Mouse (Mus musculus) limb, embryonic 13.5 days (tissue): Measurements from ENCODE around the gene Lbhd2. TPM values are rescaled to one million over a fixed set of nuclear protein-coding genes. Genes with fewer than 3 reads are reported as not detected.

Experiments
- ATAC-seq: fragments of 200-750 bp; cut with Nextera tagmentation; 2 replicates; pipeline ENCODE4 v1.8.0; 2017; ENCODE audit warnings: low read depth, moderate number of reproducible peaks, moderate TSS enrichment; ENCODE audit not compliant: low FRiP score
- H3K27ac ChIP-seq: fragments of 300-500 bp; sonication (generic); 2 replicates; pipeline ENCODE4 v1.5.1; 2015; ENCODE audit warnings: inconsistent platforms, mild to moderate bottlenecking, moderate library complexity
- H3K27me3 ChIP-seq: fragments of 300-500 bp; sonication (generic); 2 replicates; pipeline ENCODE4 v1.6.1; 2015; ENCODE audit warnings: mild to moderate bottlenecking, inconsistent platforms
- H3K36me3 ChIP-seq: fragments of 300-500 bp; sonication (generic); 2 replicates; pipeline ENCODE4 v1.6.1; 2015; ENCODE audit warnings: inconsistent platforms, mild to moderate bottlenecking, moderate library complexity
- H3K4me1 ChIP-seq: fragments of 300-500 bp; sonication (generic); 2 replicates; pipeline ENCODE4 v1.6.1; 2015; ENCODE audit warnings: inconsistent platforms
- H3K4me2 ChIP-seq: fragments of 300-500 bp; sonication (generic); replicated peaks from 2 replicates; pipeline ENCODE4 v1.6.1; 2015; ENCODE audit warnings: inconsistent platforms, mild to moderate bottlenecking, moderate library complexity
- H3K4me3 ChIP-seq: fragments of 300-500 bp; sonication (generic); 2 replicates; pipeline ENCODE4 v1.5.1; 2015; ENCODE audit warnings: moderate library complexity, mild to moderate bottlenecking, inconsistent platforms
- H3K9ac ChIP-seq: fragments of 300-500 bp; sonication (generic); 2 replicates; pipeline ENCODE4 v1.6.1; 2015; ENCODE audit warnings: mild to moderate bottlenecking, inconsistent platforms
- H3K9me3 ChIP-seq: fragments of 300-500 bp; sonication (generic); 2 replicates; pipeline ENCODE4 v1.6.1; 2016; ENCODE audit warnings: inconsistent platforms
- WGBS: fragments of 180-500 bp; shearing (Covaris S2); methylation state at CpG from one replicate; pipeline ENCODE4 v1.1.7; 2015; 5-methylcytosine and 5-hydroxymethylcytosine counted together
- polyA plus RNA-seq: library from polyadenylated mRNA; unstranded; fragments of >200 nt; fragmentation: Nextera tagmentation; extraction: Ambion mirVana; gene quantifications from 2 replicates; pipeline ENCODE4 v1.2.1, GENCODE M21; 2015

Gene Lbhd2
- polyA plus RNA-seq, 1 experiment from 2014 or later = 9.5 TPM

DNA sequence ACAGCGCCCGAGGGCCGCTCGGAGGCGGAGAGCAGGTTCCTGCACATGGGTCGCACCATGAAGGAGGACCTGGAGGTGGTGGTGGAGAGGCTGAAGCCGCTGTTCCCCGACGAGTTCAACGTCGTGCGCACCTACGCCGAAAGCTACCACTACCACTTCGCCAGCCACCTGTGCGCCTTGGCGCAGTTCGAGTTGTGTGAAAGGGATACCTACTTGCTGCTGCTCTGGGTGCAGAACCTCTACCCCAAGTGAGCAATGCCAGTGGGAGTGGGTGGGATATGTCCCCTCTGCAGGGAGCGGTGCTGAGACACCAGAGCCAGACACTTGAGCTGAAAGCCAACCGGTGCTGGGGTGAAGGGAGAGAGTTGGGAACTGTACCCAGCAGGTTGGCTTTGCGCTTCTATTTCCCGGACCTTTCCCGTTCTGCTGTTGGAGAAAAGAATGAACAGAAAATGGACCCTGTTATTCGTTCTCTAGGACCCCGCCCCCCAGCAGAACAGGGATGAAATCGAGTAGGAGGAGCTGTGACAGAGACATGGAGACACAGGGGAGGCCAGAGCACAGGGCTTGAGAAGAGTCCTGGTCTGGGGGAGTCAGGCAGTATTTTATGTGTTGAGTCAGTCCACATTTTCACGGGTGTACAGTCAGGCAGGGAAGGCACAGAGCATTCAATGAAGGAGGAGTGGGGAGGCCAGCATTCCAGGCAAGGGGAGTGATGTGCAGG is 39.4 kb downstream of the Lbhd2 start:
- Histone ChIP-seq H3K4me2 (peak overlapping the region; percentile 60), H3K27ac (no peak overlapping the region), H3K9ac (peak overlapping the region; percentile 50; the same call in 1 of the 2 replicates), H3K36me3 (no peaks in the 10 kb centered on the region), H3K4me3 (peak overlapping the region; percentile 33), H3K4me1 (peaks cover 63% of the 10 kb centered on the region), H3K9me3 (no peaks in the 10 kb centered on the region), H3K27me3 (peaks cover 100% of the 10 kb centered on the region)
- 7% methylated on average over 27 of the region's 27 CpGs for WGBS
- ATAC-seq = no peak

DNA sequence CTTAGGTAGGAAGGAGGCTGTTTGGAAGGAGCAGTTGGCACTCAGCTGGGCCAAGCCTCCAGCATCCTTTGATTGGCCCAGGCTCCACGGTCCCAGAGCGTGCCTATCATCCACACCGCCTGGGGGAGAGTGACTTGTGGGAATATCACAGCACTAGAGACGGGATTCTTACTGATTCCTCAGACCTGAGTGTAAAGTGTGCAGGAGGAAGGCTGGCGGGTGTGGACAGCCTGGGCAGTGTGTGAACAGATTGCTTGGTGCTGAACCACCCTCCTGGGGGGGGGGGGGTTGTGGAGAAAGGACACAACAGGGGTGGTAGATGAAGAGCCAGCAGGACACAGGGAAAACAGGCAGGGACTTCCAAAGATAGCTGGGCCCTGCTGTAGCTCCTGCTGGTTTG is 40.1 kb downstream of the Lbhd2 start:
- ATAC-seq = no peak
- Histone ChIP-seq H3K9me3 (no peaks in the 10 kb centered on the region), H3K27ac (no peak overlapping the region), H3K27me3 (peaks cover 100% of the 10 kb centered on the region), H3K36me3 (no peaks in the 10 kb centered on the region), H3K4me1 (peaks cover 63% of the 10 kb centered on the region), H3K4me2 (no peak overlapping the region), H3K4me3 (no peak overlapping the region), H3K9ac (no peak overlapping the region)
- WGBS = 21% methylated on average over 5 of the region's 5 CpGs

- Histone ChIP-seq H3K9ac (no peak overlapping the region), H3K36me3 (no peaks in the 10 kb centered on the region), H3K4me1 (peaks cover 59% of the 10 kb centered on the region), H3K4me2 (0 out of 2 replicates have a peak overlapping the region, but pooled peaks have one; percentile 3), H3K4me3 (no peak overlapping the region), H3K27ac (no peak overlapping the region), H3K9me3 (no peaks in the 10 kb centered on the region), H3K27me3 (peaks cover 100% of the 10 kb centered on the region)
- no peak for ATAC-seq
- WGBS = 21% methylated on average over 9 of the region's 9 CpGs
Measured at GRCm38 (mm10) chr12:111447350-111447749, 40.7 kb downstream of the Lbhd2 start.

- Histone ChIP-seq H3K36me3 (no peaks in the 10 kb centered on the region), H3K9ac (no peak overlapping the region), H3K4me2 (no peak overlapping the region), H3K4me3 (no peak overlapping the region; the same call in 1 of the 2 replicates), H3K27ac (no peak overlapping the region), H3K9me3 (no peaks in the 10 kb centered on the region), H3K4me1 (peaks cover 51% of the 10 kb centered on the region), H3K27me3 (peaks cover 100% of the 10 kb centered on the region)
- no peak for ATAC-seq
- WGBS = 15% methylated on average over 22 of the region's 22 CpGs
Measured at GRCm38 (mm10) chr12:111447898-111448760, 41.5 kb downstream of the Lbhd2 start.

DNA sequence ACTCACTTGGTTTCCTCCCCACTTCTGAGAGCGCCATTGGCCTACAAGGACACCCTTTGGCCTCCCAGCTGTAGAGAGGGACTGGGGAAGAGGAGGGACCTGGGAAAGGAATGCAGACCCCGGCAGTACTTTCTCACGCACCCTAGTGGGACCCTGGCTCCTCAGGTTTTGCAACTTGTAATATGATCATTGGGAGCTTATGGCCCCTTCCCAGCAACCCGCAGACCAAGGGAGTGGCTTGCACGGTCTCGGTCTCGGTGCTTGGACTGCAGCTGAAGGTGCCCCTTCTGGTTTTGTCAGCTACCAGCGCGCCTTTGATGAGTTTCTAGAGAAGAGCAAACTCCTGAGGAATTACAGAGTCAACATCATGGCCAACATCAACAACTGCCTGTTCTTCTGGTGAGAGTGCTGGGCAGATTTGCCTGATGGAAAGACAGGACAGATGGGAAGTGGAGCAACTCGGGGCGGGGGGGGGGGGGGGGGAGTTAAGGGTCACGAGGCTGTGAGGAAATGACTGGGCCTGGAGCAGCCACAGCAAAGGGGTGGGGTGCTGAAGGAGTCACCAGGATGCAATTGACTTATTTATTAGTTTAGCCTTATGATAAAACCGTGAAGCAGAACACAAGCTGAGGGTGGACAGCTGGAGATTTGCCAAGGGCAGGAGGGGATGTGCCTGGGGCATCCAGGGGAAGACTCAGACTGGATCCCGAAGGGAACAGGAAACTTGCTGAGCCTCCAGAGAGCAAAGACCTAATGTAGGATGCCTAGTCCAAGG is 42.5 kb downstream of the Lbhd2 start:
- Histone ChIP-seq H3K27ac (no peak overlapping the region), H3K4me3 (no peak overlapping the region), H3K9me3 (no peaks in the 10 kb centered on the region), H3K4me2 (peak overlapping the region; percentile 3; the same call in 1 of the 2 replicates), H3K9ac (no peak overlapping the region), H3K27me3 (peaks cover 99% of the 10 kb centered on the region), H3K4me1 (peaks cover 56% of the 10 kb centered on the region), H3K36me3 (no peaks in the 10 kb centered on the region)
- WGBS = 14% methylated on average over 13 of the region's 14 CpGs
- ATAC-seq = no peak

DNA sequence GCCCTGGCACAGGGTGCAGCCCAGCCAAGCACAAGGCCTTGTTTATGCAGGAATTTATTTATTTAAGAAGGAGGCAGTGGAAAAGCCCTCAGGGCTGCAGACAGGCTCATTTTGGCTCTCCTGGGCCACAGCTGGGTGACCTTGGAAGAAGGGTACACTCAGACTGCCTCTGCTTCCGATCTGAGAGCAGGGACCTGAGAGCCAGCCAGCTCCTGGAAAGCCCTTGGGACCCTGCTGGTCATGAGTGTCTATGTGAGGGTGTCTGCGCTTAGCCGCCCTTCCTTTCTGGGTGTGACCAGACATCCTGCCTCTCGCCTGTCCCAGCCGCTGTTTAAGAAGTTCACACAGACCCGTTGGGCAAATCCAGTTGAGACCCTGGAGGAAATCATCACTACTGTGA is 43.8 kb downstream of the Lbhd2 start:
- Histone ChIP-seq H3K4me1 (peaks cover 66% of the 10 kb centered on the region), H3K9ac (no peak overlapping the region), H3K9me3 (no peaks in the 10 kb centered on the region), H3K27me3 (peaks cover 98% of the 10 kb centered on the region), H3K4me2 (no peak overlapping the region), H3K27ac (no peak overlapping the region), H3K4me3 (no peak overlapping the region), H3K36me3 (no peaks in the 10 kb centered on the region)
- 37% methylated on average over 6 of the region's 6 CpGs for WGBS
- ATAC-seq = no peak

DNA sequence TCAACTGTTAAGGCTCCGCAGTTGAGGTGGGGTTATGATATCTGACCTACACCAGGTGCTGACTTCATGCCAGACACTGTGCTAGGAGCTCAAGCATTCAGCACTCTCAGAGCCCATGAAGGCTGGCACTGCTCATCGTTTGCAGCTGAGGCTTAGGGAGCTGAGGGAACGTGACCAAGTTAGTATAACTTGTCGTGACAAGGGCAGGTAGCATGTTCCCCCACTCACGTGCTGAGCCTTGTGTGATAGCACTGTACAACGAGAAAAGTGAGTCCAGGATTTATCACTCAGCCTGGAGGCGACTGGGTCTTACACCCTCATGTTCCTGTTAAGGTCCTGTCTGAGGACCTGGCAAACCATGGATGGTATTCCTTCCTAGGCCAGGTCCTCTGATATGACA is 45.0 kb downstream of the Lbhd2 start:
- Histone ChIP-seq H3K27me3 (peaks cover 97% of the 10 kb centered on the region), H3K27ac (no peak overlapping the region), H3K4me1 (peaks cover 61% of the 10 kb centered on the region), H3K4me3 (no peak overlapping the region), H3K9ac (no peak overlapping the region), H3K4me2 (no peak overlapping the region), H3K36me3 (no peaks in the 10 kb centered on the region), H3K9me3 (no peaks in the 10 kb centered on the region)
- 78% methylated on average over 7 of the region's 7 CpGs for whole genome bisulfite sequencing
- no peak for ATAC-seq

GRCm38 (mm10) chr12:111454021-111454420 is 47.4 kb downstream of the Lbhd2 start:
- no peak overlapping the region for H3K27ac ChIP-seq
- peaks cover 97% of the 10 kb centered on the region for H3K27me3 ChIP-seq
- H3K4me1 ChIP-seq = peaks cover 46% of the 10 kb centered on the region
- H3K36me3 ChIP-seq = no peaks in the 10 kb centered on the region
- no peak for ATAC-seq
- no peak overlapping the region for H3K9ac ChIP-seq
- no peak overlapping the region for H3K4me3 ChIP-seq
- no peak overlapping the region for H3K4me2 ChIP-seq
- WGBS = 12% methylated on average over 4 of the region's 4 CpGs
- no peaks in the 10 kb centered on the region for H3K9me3 ChIP-seq

GRCm38 (mm10) chr12:111454543-111455280 is 48.1 kb downstream of the Lbhd2 start:
- H3K27ac ChIP-seq = no peak overlapping the region
- H3K9ac ChIP-seq = no peak overlapping the region
- no peak overlapping the region for H3K4me3 ChIP-seq
- no peak for ATAC-seq
- H3K36me3 ChIP-seq = no peaks in the 10 kb centered on the region
- no peak overlapping the region for H3K4me2 ChIP-seq
- H3K9me3 ChIP-seq = no peaks in the 10 kb centered on the region
- H3K27me3 ChIP-seq = peaks cover 97% of the 10 kb centered on the region
- peaks cover 39% of the 10 kb centered on the region for H3K4me1 ChIP-seq
- 53% methylated on average over 10 of the region's 10 CpGs for WGBS

DNA sequence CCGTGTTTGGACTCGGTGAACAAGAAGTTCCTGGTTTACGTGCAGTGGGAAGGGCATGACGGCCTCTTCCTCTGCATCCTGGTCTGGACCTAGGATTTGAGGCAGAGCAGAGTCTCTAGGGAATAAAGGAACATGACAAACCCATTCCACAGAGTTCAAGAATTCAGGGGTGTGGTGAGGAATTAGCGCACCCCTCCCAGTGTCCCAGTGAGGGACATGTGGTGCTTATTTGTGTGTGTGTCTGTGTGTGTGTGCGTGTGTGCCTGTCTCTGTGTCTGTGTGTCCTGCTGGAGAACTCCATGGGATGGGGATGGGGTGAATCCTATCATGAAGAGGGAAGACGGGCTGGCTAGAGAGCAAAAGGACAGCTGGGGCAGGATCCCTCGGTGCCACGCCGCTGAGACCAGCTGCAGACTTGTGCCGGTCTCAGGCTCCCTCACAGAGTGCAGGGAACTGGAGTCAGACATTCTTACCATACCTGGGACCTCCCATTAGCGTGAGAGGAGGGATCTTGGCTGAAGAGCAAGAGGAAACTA is 48.8 kb downstream of the Lbhd2 start:
- H3K9me3 ChIP-seq = no peaks in the 10 kb centered on the region
- H3K27me3 ChIP-seq = peaks cover 97% of the 10 kb centered on the region
- ATAC-seq = no peak
- no peak overlapping the region for H3K27ac ChIP-seq
- H3K4me2 ChIP-seq = no peak overlapping the region
- H3K36me3 ChIP-seq = no peaks in the 10 kb centered on the region
- 64% methylated on average over 12 of the region's 12 CpGs for WGBS
- H3K9ac ChIP-seq = no peak overlapping the region
- no peak overlapping the region for H3K4me3 ChIP-seq
- H3K4me1 ChIP-seq = peaks cover 32% of the 10 kb centered on the region

DNA sequence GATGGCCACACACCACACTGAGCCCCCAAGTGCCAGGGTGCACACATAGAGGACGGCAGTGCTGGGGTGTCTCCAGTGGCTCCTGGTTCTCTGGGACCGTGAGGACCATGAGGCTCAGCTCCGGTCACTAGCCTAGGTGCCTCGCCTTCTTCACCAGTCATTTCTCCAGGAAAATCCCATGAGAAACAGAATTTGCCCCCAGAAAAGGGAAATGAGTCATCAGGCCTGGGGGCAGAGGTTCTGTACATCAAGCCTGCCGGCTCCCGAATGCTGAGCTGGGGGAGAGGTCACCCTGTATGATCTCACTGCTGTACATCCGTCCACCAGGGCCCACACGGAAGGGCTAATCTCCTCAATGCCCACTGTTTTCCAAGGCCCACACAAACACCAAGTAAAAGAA is 49.3 kb downstream of the Lbhd2 start:
- no peak overlapping the region for H3K4me3 ChIP-seq
- H3K9me3 ChIP-seq = no peaks in the 10 kb centered on the region
- H3K36me3 ChIP-seq = no peaks in the 10 kb centered on the region
- ATAC-seq = no peak
- H3K4me2 ChIP-seq = no peak overlapping the region
- H3K9ac ChIP-seq = no peak overlapping the region
- H3K27me3 ChIP-seq = peaks cover 96% of the 10 kb centered on the region
- no peak overlapping the region for H3K27ac ChIP-seq
- H3K4me1 ChIP-seq = peaks cover 27% of the 10 kb centered on the region
- 67% methylated on average over 8 of the region's 8 CpGs for WGBS
